Mouse (Mus musculus) G1E (cell line): Measurements from ENCODE around the gene Gm28044. TPM values are rescaled to one million over a fixed set of nuclear protein-coding genes. Genes with fewer than 3 reads are reported as not detected.
"Not testable (repeated sequence)": the region's sequence is repeated elsewhere in the genome, so short reads cannot be mapped to it uniquely, and the experiment has no call there.

Source experiments
- ATAC-seq: 2 replicates; pipeline ENCODE4 v1.8.0; 2016; ENCODE audit warnings: mild to moderate bottlenecking; ENCODE audit not compliant: insufficient number of reproducible peaks, poor library complexity, low FRiP score, severe bottlenecking; ENCODE audit errors: extremely low read depth
- DNase-seq: peaks from one replicate; pipeline ENCODE4 v3.0.0; 2012; ENCODE audit warnings: low spot score
- H3K27me3 ChIP-seq: 2 replicates; pipeline ENCODE4 v1.6.1; 2012; ENCODE audit warnings: mild to moderate bottlenecking, low read length, inconsistent platforms; ENCODE audit not compliant: insufficient read depth
- H3K36me3 ChIP-seq: replicated peaks from 2 replicates; pipeline ENCODE3; 2012; ENCODE audit warnings: mild to moderate bottlenecking, inconsistent platforms
- H3K4me1 ChIP-seq: 2 replicates; pipeline ENCODE4 v1.6.1; 2012; ENCODE audit warnings: low read depth, low read length, inconsistent platforms, mixed read lengths; ENCODE audit not compliant: insufficient read depth
- H3K4me3 ChIP-seq: 2 replicates; pipeline ENCODE4 v1.5.1; 2012; ENCODE audit warnings: low read depth, mild to moderate bottlenecking, inconsistent platforms, low read length, moderate library complexity, mixed read lengths
- H3K9me3 ChIP-seq: replicated peaks from 2 replicates; pipeline ENCODE4 v1.6.1; 2012; ENCODE audit warnings: inconsistent platforms
- CTCF ChIP-seq: IDR thresholded peaks from 2 replicates; pipeline ENCODE4 v1.5.1; 2012; ENCODE audit warnings: low read depth, low read length, inconsistent platforms, mixed read lengths
- GATA1 ChIP-seq: IDR thresholded peaks from 2 replicates; pipeline ENCODE4 v1.6.1; 2012; ENCODE audit warnings: borderline replicate concordance, low read length, inconsistent platforms, mixed read lengths
- GATA2 ChIP-seq: IDR thresholded peaks from 2 replicates; pipeline ENCODE4 v1.6.1; 2012; ENCODE audit warnings: low read depth, low read length, inconsistent platforms, borderline replicate concordance
- POLR2AphosphoS5 ChIP-seq: IDR thresholded peaks from 2 replicates; pipeline ENCODE4 v1.6.1; 2012; ENCODE audit warnings: low read depth, low read length, inconsistent platforms; ENCODE audit not compliant: insufficient replicate concordance
- TAL1 ChIP-seq: conservative IDR thresholded peaks from 2 replicates; pipeline ENCODE4 v1.6.1; 2012; ENCODE audit warnings: low read depth, low read length, inconsistent platforms, mixed read lengths
- polyA plus RNA-seq: library from polyadenylated mRNA; stranded (reverse); fragments of >175 nt; gene quantifications from 2 replicates; pipeline ENCODE4 v1.2.3, GENCODE M21; 2012
- total RNA-seq, 2 experiments: library from RNA; stranded (forward) in 1 of 2; stranded (reverse) in 1 of 2; fragments of 200-1000 nt in 1 of 2; fragments of >200 nt in 1 of 2; fragmentation: Nextera tagmentation in 1 of 2; gene quantifications; 2 replicates each; pipeline ENCODE4 v1.2.3; 2014 to 2017

Gene Gm28044
- 5.2 and 8.1 TPM in 2 replicates for total RNA-seq (2014; fragmentation: Nextera tagmentation)
- total RNA-seq (2017) = 4.9 and 7.2 TPM in 2 replicates
- polyA plus RNA-seq = not detected in 2 replicates

GRCm38 (mm10) chr13:67360131-67360744 is at the start of gene Gm28044, which contains the start of gene Zfp953:
Gm28044 (minus strand) TSS chr13:67360536.
Zfp953 (minus strand) TSS chr13:67360605.
- H3K9me3 ChIP-seq = no peaks in the 10 kb centered on the region
- H3K27me3 ChIP-seq = no peaks in the 10 kb centered on the region
- H3K4me3 ChIP-seq = peak within 1 kb of the TSS; percentile 74
- no peaks in the 10 kb centered on the region for H3K36me3 ChIP-seq
- DNase-seq = no peak
- H3K4me1 ChIP-seq = peaks cover 13% of the 10 kb centered on the region
- TF ChIP-seq TAL1 (no peak), CTCF (no peak), POLR2AphosphoS5 (no peak), GATA1 (no peak)
- ATAC-seq = peak; percentile 82

GRCm38 (mm10) chr13:67399183-67399903 is 39.0 kb upstream of the Gm28044 start, which contains the start of gene Zfp429:
Zfp429 (minus strand) TSS chr13:67399819.
- not testable (repeated sequence) for H3K27me3 ChIP-seq, H3K36me3 ChIP-seq, H3K4me1 ChIP-seq, H3K9me3 ChIP-seq, DNase-seq
- peak; percentile 87 for ATAC-seq
- H3K4me3 ChIP-seq = peak within 1 kb of the TSS; percentile 69

DNA sequence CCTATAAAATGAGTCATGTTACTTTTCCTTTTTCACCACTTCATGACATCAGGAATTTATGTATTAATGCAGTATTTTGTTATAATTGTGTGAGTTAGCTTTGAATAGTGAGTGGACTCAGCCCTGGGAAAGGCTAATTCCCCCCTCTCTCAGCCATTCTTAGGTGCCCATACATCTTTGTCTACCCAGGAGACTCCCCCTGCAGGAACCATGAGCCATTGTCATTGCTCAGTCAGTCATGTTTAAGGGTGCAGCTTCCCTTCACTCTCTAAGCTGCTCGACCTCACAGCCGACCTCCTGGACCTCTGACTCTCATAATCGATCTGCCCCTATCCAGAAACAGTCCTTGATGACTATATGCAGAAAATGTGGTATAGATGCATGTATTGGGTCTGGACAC is 15.9 kb upstream of the Gm28044 start:
- not testable (repeated sequence) for ATAC-seq, H3K27me3 ChIP-seq, H3K4me3 ChIP-seq, H3K9me3 ChIP-seq, H3K36me3 ChIP-seq, DNase-seq, H3K4me1 ChIP-seq

- not testable (repeated sequence) for H3K4me1 ChIP-seq, H3K9me3 ChIP-seq, H3K36me3 ChIP-seq, H3K27me3 ChIP-seq, DNase-seq
- H3K4me3 ChIP-seq = peak within 1 kb of the TSS; percentile 68
- peak; percentile 93 for ATAC-seq
Observed at GRCm38 (mm10) chr13:67375050-67375911, 14.9 kb upstream of the Gm28044 start, which contains the start of the genes Gm28041 and Zfp456. Gm28041 (minus strand) TSS chr13:67375733. Zfp456 (minus strand) TSS chr13:67375810.

DNA sequence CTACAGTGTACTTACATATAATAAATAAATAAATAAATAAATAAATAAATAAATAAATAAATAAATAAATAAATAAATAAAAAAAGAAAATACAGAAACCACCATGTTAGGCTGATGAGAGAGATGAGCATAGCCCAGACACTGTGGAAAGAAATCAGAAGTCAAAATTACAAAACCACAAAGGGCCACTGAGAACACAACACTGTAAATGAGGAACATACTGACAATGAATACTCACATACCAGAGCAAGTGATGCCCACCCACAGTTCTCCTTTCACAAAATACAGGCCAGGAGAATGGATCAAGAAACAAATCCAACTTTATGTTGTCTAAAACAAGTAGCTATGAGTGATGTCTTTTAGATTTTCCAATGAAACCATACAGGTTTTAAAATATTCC is 8.5 kb downstream of the Gm28044 start:
- H3K9me3 ChIP-seq = no peaks in the 10 kb centered on the region
- H3K4me1 ChIP-seq = no peaks in the 10 kb centered on the region
- no peaks in the 10 kb centered on the region for H3K36me3 ChIP-seq
- no peaks in the 10 kb centered on the region for H3K27me3 ChIP-seq
- H3K4me3 ChIP-seq = no peak overlapping the region
- DNase-seq (no peak), ATAC-seq (no peak)
- no peak for TF ChIP-seq CTCF
- TF ChIP-seq GATA1 = no peak
- TF ChIP-seq POLR2AphosphoS5 = no peak

- H3K4me3 ChIP-seq = no peak overlapping the region
- no peaks in the 10 kb centered on the region for H3K9me3 ChIP-seq
- H3K27me3 ChIP-seq = no peaks in the 10 kb centered on the region
- peaks cover 12% of the 10 kb centered on the region for H3K36me3 ChIP-seq
- TF ChIP-seq CTCF = no peak
- TF ChIP-seq GATA1 = no peak
- TF ChIP-seq TAL1 = no peak
- TF ChIP-seq GATA2 = no peak
- TF ChIP-seq POLR2AphosphoS5 = no peak
- DNase-seq (no peak), ATAC-seq (no peak)
- no peaks in the 10 kb centered on the region for H3K4me1 ChIP-seq
Observed at GRCm38 (mm10) chr13:67343422-67343821, 16.9 kb downstream of the Gm28044 start.

DNA sequence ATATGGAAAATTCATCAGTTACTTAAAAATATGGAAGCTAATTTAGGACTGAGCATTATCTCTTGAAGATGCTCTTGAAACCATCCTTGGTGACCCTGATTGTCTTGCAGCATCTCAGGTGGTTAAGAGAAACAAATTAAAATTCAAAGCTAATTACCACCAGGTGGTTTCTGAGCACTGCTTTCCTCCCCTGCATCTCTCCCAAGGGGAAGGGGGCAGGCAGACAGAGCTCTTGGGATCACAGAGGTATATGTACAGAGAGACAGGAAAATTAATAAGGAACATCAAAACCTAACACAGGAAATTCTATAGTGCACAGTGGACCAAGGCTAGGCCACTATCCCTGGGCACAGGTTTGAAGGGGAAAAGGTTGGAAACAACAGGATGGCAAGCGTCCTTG is 27.5 kb downstream of the Gm28044 start:
- no peak for ATAC-seq
- DNase-seq = no peak
- Histone ChIP-seq H3K36me3 (no peaks in the 10 kb centered on the region), H3K4me3 (peak overlapping the region; percentile 76), H3K4me1 (peaks cover 11% of the 10 kb centered on the region), H3K9me3 (no peaks in the 10 kb centered on the region), H3K27me3 (no peaks in the 10 kb centered on the region)
- no peak for TF ChIP-seq GATA1
- no peak for TF ChIP-seq POLR2AphosphoS5
- TF ChIP-seq GATA2 = no peak
- TF ChIP-seq CTCF = no peak
- TF ChIP-seq TAL1 = no peak
